Mouse (Mus musculus): Measurements from ENCODE around the gene Olfr1487. TPM values are rescaled to one million over a fixed set of nuclear protein-coding genes. Genes with fewer than 3 reads are reported as not detected.
"Not testable (repeated sequence)": the region's sequence is repeated elsewhere in the genome, so short reads cannot be mapped to it uniquely, and the experiment has no call there.

Gene Olfr1487
- not detected in 2 replicates for polyA plus RNA-seq (2014; fragmentation: Nextera tagmentation; extraction: Ambion mirVana)

DNA sequence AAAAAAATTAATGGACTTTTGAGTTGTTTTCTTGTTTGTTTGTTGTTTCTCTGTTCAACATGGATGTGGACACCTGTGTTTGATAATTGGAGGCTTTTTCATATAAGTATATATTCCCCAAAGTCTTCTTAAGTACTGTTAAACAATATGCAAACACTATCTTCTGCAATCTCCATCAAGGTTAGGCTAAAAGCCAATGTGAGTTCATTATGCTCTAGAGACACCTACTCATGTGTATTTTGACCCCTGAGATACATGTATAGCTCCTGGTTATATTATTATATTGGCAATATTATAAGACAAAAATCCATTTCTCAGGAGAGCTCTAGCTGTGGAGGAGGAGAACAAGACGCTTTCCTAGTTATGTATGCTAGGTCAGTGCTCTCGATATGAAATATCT lies at the start of gene Olfr1487:
Gene Olfr1487, plus strand, starts transcription at position 301 of the 400 bp plus-strand sequence.
- ATAC-seq; H3K4me1 ChIP-seq (ENCODE audit: control insufficient read depth, insufficient read depth, low read length); H3K27ac ChIP-seq (ENCODE audit: low read depth, low read length); H3K9ac ChIP-seq (ENCODE audit: low read length); H3K4me2 ChIP-seq (ENCODE audit: low read length); H3K36me3 ChIP-seq (ENCODE audit: control insufficient read depth, insufficient read depth, low read length); H3K4me3 ChIP-seq (ENCODE audit: low read depth, low read length); H3K9me3 ChIP-seq (replicated peaks; ENCODE audit: control insufficient read depth, low read length); DNase-seq (ENCODE audit: low spot score); H3K27me3 ChIP-seq (replicated peaks; ENCODE audit: control insufficient read depth, insufficient read depth, low read length): not testable (repeated sequence)
- 93% methylated on average over 2 of the region's 2 CpGs for WGBS

DNA sequence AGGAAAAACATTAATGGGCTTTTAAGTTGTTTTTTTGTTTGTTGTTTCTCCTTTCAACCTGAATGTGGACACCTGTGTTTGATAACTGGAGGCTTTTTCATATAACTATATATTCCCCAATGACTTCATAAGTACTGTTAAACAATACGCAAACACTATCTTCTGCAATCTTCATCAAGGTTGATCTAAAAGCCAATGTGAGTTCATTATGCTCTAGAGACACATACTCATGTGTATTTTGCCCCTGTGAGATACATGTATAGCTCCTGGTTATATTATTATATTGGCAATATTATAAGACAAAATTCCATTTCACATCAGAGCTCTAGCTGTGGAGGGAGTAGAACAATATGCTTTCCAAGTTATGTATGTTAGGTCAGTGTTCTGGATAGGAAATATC lies 34.0 kb upstream of the Olfr1487 start, which contains the start of gene Olfr1484:
Gene Olfr1484, plus strand, starts transcription at position 301 of the 400 bp plus-strand sequence.
- H3K27me3 ChIP-seq (replicated peaks; ENCODE audit: control insufficient read depth, insufficient read depth, low read length) = no peaks in the 10 kb centered on the region
- 98% methylated on average over 1 of the region's 1 CpGs for WGBS
- ATAC-seq (no peak), DNase-seq (ENCODE audit: low spot score) (no peak)
- no peaks in the 10 kb centered on the region for H3K9me3 ChIP-seq (replicated peaks; ENCODE audit: control insufficient read depth, low read length)
- H3K4me2 ChIP-seq (ENCODE audit: low read length) = no peak within 1 kb of the TSS
- H3K9ac ChIP-seq (ENCODE audit: low read length) = no peak within 1 kb of the TSS
- no peak within 1 kb of the TSS for H3K4me3 ChIP-seq (ENCODE audit: low read depth, low read length)
- H3K27ac ChIP-seq (ENCODE audit: low read depth, low read length) = no peak within 1 kb of the TSS
- no peaks in the 10 kb centered on the region for H3K36me3 ChIP-seq (ENCODE audit: control insufficient read depth, insufficient read depth, low read length)
- no peaks in the 10 kb centered on the region for H3K4me1 ChIP-seq (ENCODE audit: control insufficient read depth, insufficient read depth, low read length)

DNA sequence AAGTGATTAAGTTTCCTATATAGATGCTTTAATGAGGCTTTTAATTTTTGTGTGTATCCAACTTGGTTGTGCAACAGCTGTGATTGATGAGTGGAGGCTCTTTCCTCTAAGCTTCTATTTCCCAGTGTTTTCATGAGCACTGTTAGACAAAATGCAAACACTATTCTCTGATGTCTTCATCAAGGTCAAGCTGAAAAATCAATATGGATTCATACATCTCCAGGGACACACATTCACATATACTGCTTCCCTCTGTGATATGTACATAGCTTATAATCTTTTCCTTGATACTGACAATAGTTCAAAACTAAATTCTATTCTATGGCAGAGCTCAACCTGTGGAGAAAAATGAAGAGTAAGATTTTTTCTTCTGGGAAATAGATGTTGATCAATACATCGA lies 14.1 kb downstream of the Olfr1487 start, which contains the start of gene Olfr1489:
Gene Olfr1489, plus strand, starts transcription at position 301 of the 400 bp plus-strand sequence.
- H3K4me3 ChIP-seq (ENCODE audit: low read depth, low read length) = no peak within 1 kb of the TSS
- no peaks in the 10 kb centered on the region for H3K36me3 ChIP-seq (ENCODE audit: control insufficient read depth, insufficient read depth, low read length)
- WGBS = 85% methylated on average over 1 of the region's 1 CpGs
- H3K4me2 ChIP-seq (ENCODE audit: low read length) = no peak within 1 kb of the TSS
- H3K27ac ChIP-seq (ENCODE audit: low read depth, low read length) = no peak within 1 kb of the TSS
- ATAC-seq (no peak), DNase-seq (ENCODE audit: low spot score) (no peak)
- H3K27me3 ChIP-seq (replicated peaks; ENCODE audit: control insufficient read depth, insufficient read depth, low read length) = no peaks in the 10 kb centered on the region
- no peaks in the 10 kb centered on the region for H3K9me3 ChIP-seq (replicated peaks; ENCODE audit: control insufficient read depth, low read length)
- H3K4me1 ChIP-seq (ENCODE audit: control insufficient read depth, insufficient read depth, low read length) = no peaks in the 10 kb centered on the region
- H3K9ac ChIP-seq (ENCODE audit: low read length) = no peak within 1 kb of the TSS

DNA sequence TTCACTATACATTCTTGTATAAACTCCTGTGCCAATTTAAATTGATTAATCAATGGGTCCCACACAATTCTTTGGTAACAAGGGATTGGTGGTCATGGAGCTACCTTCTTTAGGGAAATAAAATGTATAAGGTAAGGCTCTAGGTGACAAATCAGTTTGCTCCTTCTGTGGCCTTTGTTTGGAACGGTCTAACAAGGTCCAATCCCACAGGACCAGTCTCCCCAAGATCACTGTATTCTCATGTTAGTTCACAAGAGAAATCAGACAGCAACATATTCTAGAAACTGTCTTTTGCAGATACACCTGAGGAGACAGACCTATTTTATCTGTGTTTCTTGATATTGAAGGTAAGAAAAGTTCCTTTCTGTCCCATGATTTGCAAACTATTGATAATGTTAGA lies 33.6 kb downstream of the Olfr1487 start, which contains the start of gene Olfr1490:
Gene Olfr1490, plus strand, starts transcription at position 301 of the 400 bp plus-strand sequence.
- no peak for ATAC-seq
- WGBS = 74% methylated on average over 1 of the region's 1 CpGs
- no peak within 1 kb of the TSS for H3K4me2 ChIP-seq (ENCODE audit: low read length)

More for the DNA sequence above, 33.6 kb downstream of the Olfr1487 start, which contains the start of gene Olfr1490:
- no peak for DNase-seq (ENCODE audit: low spot score)
- H3K9ac ChIP-seq (ENCODE audit: low read length) = no peak within 1 kb of the TSS
- H3K4me1 ChIP-seq (ENCODE audit: control insufficient read depth, insufficient read depth, low read length) = no peaks in the 10 kb centered on the region
- no peaks in the 10 kb centered on the region for H3K27me3 ChIP-seq (replicated peaks; ENCODE audit: control insufficient read depth, insufficient read depth, low read length)
- H3K27ac ChIP-seq (ENCODE audit: low read depth, low read length) = no peak within 1 kb of the TSS
- no peaks in the 10 kb centered on the region; the same call in 1 of the 2 replicates for H3K9me3 ChIP-seq (replicated peaks; ENCODE audit: control insufficient read depth, low read length)
- no peak within 1 kb of the TSS for H3K4me3 ChIP-seq (ENCODE audit: low read depth, low read length)
- H3K36me3 ChIP-seq (ENCODE audit: control insufficient read depth, insufficient read depth, low read length) = no peaks in the 10 kb centered on the region

Small RNA genes within 50 kb of the gene (microRNA-seq; reads per million reads assigned to microRNA genes)
- gene Gm22323 (not detected), gene Gm23931 (not detected)

Other genes with a start within 250 kb of the Olfr1487 start
- gene Olfr1469, start 209.5 kb upstream of the Olfr1487 start, polyA plus RNA-seq (2014; fragmentation: Nextera tagmentation; extraction: Ambion mirVana) = not detected in 2 replicates
- not detected in 2 replicates for gene Olfr1471, start 174.0 kb upstream of the Olfr1487 start, polyA plus RNA-seq (2014; fragmentation: Nextera tagmentation; extraction: Ambion mirVana)
- gene Olfr1472, start 161.3 kb upstream of the Olfr1487 start, polyA plus RNA-seq (2014; fragmentation: Nextera tagmentation; extraction: Ambion mirVana) = not detected in 2 replicates
- not detected in 2 replicates for gene Olfr1474, start 147.8 kb upstream of the Olfr1487 start, polyA plus RNA-seq (2014; fragmentation: Nextera tagmentation; extraction: Ambion mirVana)
- gene Olfr1475, start 137.2 kb upstream of the Olfr1487 start, polyA plus RNA-seq (2014; fragmentation: Nextera tagmentation; extraction: Ambion mirVana) = not detected in 2 replicates
- not detected in 2 replicates for gene Olfr1477, start 116.8 kb upstream of the Olfr1487 start, polyA plus RNA-seq (2014; fragmentation: Nextera tagmentation; extraction: Ambion mirVana)
- gene Olfr1480, start 89.5 kb upstream of the Olfr1487 start, polyA plus RNA-seq (2014; fragmentation: Nextera tagmentation; extraction: Ambion mirVana) = not detected in 2 replicates
- gene Olfr1484, start 33.9 kb upstream of the Olfr1487 start, polyA plus RNA-seq (2014; fragmentation: Nextera tagmentation; extraction: Ambion mirVana) = not detected in 2 replicates
- gene Olfr1489, start 14.2 kb downstream of the Olfr1487 start, polyA plus RNA-seq (2014; fragmentation: Nextera tagmentation; extraction: Ambion mirVana) = not detected in 2 replicates
- not detected in 2 replicates for gene Olfr1490, start 33.7 kb downstream of the Olfr1487 start, polyA plus RNA-seq (2014; fragmentation: Nextera tagmentation; extraction: Ambion mirVana)
- not detected in 2 replicates for gene Olfr1491, start 79.9 kb downstream of the Olfr1487 start, polyA plus RNA-seq (2014; fragmentation: Nextera tagmentation; extraction: Ambion mirVana)
- gene Olfr1493-ps1, start 105.9 kb downstream of the Olfr1487 start, polyA plus RNA-seq (2014; fragmentation: Nextera tagmentation; extraction: Ambion mirVana) = not detected in 2 replicates
- not detected in 2 replicates for gene Olfr1494, start 122.4 kb downstream of the Olfr1487 start, polyA plus RNA-seq (2014; fragmentation: Nextera tagmentation; extraction: Ambion mirVana)
- gene Olfr1495, start 147.2 kb downstream of the Olfr1487 start, polyA plus RNA-seq (2014; fragmentation: Nextera tagmentation; extraction: Ambion mirVana) = not detected in 2 replicates
- gene Olfr1496, start 160.5 kb downstream of the Olfr1487 start, polyA plus RNA-seq (2014; fragmentation: Nextera tagmentation; extraction: Ambion mirVana) = not detected in 2 replicates
- not detected in 2 replicates for gene Olfr1497, start 180.8 kb downstream of the Olfr1487 start, polyA plus RNA-seq (2014; fragmentation: Nextera tagmentation; extraction: Ambion mirVana)
- gene Olfr1499, start 202.1 kb downstream of the Olfr1487 start, polyA plus RNA-seq (2014; fragmentation: Nextera tagmentation; extraction: Ambion mirVana) = not detected in 2 replicates
- not detected in 2 replicates for gene Olfr1500, start 213.1 kb downstream of the Olfr1487 start, polyA plus RNA-seq (2014; fragmentation: Nextera tagmentation; extraction: Ambion mirVana)
- gene Olfr1501, start 233.3 kb downstream of the Olfr1487 start, polyA plus RNA-seq (2014; fragmentation: Nextera tagmentation; extraction: Ambion mirVana) = not detected in 2 replicates
- not detected in 2 replicates for gene Olfr1502, start 244.4 kb downstream of the Olfr1487 start, polyA plus RNA-seq (2014; fragmentation: Nextera tagmentation; extraction: Ambion mirVana)

Data from forebrain, embryonic 14.5 days (tissue).